Mouse (Mus musculus) urinary bladder, postnatal 25 days (tissue): Measurements from ENCODE around the gene Mal.
"Not testable (repeated sequence)": the region's sequence is repeated elsewhere in the genome, so short reads cannot be mapped to it uniquely, and the experiment has no call there.

Experiments
- DNase-seq: peaks from one replicate; pipeline ENCODE4 v3.0.0; 2022; ENCODE audit warnings: low spot score

Gene Mal

GRCm38 (mm10) chr2:127624786-127625185 is 31.7 kb downstream of the Mal start:
- DNase-seq = no peak

DNA sequence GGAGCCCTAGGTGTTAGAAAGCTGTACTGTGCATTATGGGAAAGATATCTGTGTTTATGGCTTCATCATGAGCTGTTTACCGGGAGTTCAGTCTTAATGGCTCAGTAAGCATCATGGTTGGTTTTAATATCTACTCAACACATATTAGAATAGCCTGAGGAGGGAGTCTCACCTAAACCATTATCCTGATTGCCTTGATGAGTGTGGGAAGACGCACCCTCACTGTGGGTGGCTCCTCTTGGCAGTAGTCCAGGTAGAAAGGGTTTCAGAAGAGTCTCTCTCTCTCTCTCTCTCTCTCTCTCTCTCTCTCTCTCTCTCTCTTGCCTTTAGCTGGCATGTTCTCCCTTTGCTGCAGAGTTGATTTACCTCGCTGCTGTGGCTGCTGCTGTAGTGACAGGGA is 34.4 kb downstream of the Mal start:
- DNase-seq = no peak

GRCm38 (mm10) chr2:127619311-127619710 is 37.2 kb downstream of the Mal start:
- no peak for DNase-seq

GRCm38 (mm10) chr2:127612288-127612687 is 44.2 kb downstream of the Mal start:
- no peak for DNase-seq

- no peak for DNase-seq
Measured at GRCm38 (mm10) chr2:127611386-127611785, 45.1 kb downstream of the Mal start.

DNA sequence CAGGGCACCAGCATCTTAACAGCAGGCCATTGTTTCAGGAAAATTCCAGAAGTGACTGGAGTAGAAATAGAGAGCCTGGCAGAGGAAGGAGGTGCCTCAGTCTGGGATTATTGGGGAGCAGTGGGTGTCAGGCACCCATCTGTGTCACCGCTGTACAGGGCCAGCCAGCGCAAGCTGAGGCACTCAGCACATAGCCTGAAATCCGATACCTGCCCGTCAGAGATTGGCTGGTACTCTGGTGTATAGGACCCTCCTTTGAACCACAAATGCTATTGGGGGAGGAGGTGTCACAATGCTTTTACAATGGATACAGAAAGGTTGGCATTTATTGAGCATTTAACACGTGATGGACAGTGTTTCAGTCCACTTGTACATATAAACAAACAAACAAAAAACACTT is 47.5 kb downstream of the Mal start:
- no peak for DNase-seq

DNA sequence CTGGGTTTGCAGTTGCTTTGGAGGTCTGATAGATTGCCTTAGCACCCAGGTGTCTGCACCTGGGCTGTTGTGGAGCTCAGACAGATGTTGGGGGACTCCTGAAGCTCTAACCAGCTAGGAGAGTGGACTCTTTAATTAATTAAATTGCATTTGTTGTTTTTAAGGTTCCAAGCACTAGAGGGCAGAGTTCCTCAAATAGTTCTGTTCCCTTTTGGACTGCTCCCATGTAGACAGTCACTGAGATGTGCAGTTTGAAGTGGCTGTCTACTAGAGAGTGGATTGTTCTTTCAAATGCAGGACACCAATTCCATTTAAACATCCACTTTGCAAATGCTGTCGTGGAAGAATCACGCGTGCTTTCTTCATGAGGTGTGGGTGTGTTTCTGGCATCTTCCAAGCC is 48.3 kb downstream of the Mal start:
- no peak for DNase-seq

GRCm38 (mm10) chr2:127605203-127605602 is 51.3 kb downstream of the Mal start:
- DNase-seq = no peak

GRCm38 (mm10) chr2:127603383-127603782 is 53.1 kb downstream of the Mal start:
- not testable (repeated sequence) for DNase-seq

DNA sequence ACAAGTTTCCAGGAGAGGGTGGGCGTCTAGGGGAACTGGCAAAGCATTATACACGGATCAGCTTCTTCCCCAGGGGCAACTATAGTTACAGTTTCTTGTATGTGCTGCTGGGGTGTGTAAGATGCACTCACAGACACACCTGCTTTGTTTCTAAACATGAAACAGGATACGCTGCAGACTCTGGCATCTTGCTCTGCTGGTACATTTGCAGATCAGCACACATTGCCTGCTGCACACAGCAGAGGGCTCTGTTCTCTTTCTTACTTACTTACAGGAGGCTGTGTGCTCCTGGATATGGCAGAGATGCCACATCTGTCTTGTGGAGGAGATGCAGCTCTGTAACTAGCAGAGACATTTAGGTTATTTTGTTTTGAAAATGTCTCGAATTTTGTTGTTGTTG is 65.7 kb downstream of the Mal start:
- DNase-seq = no peak

DNA sequence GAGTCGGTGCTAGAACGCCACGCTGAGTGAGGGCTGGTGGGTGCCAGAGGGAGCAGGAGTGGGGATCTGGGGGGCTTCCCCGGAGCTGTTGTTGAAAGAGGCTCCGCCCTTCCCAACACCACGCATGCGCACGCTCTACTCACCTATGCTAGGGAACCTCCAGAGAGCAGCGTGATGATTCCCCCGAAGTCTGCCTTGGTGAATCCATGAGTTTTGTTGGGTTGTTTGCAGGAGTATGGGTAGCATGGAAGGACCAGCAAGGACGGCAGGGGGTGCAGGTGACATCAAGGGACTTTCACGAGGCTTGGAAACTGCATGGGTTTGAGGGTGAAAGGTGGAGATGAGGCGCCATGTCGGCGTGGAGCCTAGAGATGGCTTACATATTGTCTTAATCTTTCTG is 66.3 kb downstream of the Mal start:
- no peak for DNase-seq

GRCm38 (mm10) chr2:127588897-127589296 is 67.6 kb downstream of the Mal start:
- no peak for DNase-seq

- DNase-seq = no peak
Measured at GRCm38 (mm10) chr2:127587514-127587844, 69.0 kb downstream of the Mal start.

DNA sequence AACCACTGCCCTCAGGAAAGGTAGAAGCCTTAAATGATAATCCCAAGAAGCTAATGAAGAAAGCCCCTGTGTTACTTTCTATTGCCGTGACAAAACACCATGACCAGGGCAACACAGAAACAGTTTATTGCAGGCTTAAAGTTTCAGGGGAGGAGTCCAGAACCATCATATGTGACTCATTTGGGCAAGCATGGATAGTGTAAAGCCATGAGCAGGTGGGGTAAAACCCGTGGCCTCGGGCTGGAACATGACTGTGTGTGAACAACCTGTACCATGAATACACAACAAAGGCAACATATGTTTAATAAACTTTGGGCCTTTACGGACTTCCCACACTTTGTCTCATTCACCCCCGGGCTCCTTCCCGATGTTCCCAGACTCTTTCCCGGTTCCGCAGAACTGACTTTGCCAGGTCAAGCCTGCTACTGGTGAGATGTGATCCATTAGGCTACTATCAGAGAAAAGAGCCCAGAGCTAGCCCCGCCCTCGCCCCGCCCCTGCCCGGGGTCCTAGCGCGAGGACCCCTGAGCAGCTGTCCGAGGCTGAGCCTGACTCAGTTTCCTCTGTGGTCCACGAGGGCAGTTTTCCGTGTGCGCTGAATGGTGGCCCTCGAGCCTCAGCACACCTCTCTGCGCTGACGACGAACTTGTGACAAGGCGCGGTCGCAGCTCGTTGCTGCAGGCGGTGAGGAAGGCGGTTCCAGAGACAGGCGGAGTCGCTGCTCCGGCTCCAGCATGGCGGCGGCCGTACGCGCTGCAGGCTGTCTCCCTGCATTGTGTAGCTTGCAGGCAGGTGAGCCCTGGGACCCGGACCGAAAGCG is 69.6 kb downstream of the Mal start, which contains the start of the genes Zfp661 and Mrps5:
Gene Zfp661, minus strand, starts transcription at position 401 of the 820 bp plus-strand sequence.
Gene Mrps5, plus strand, starts transcription at position 529 of the 820 bp plus-strand sequence.
- DNase-seq = peak; percentile 81

DNA sequence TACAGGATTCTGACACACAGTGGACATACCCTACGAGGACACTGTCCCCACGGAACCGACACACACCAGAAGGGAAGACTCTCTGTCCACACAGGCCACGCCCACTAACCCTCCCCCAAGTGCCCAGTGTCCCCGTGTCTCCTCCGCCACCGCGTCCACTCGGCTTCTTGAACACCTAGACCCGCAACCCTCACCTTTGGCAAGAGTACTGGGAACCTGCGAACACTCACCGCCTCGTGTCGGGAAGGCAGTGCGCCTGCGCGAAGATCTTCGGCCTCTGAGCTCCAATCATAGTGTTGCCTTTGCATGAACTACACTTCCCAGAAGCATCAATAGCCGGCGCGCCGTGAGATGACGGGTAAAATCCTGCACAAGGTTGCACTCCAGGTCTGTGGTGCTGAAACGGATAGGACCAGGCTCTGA is 72.0 kb downstream of the Mal start:
- DNase-seq = peak; percentile 88
